Mouse (Mus musculus): Measurements from ENCODE around the gene Ago4. TPM values are rescaled to one million over a fixed set of nuclear protein-coding genes. Genes with fewer than 3 reads are reported as not detected.
A peak's percentile ranks its signal among the peaks of the same experiment; 100 is the strongest.
"Not testable (repeated sequence)": the region's sequence is repeated elsewhere in the genome, so short reads cannot be mapped to it uniquely, and the experiment has no call there.

Ago4 gene
- polyA plus RNA-seq, 2 experiments = 2.8 to 3.3 TPM

DNA sequence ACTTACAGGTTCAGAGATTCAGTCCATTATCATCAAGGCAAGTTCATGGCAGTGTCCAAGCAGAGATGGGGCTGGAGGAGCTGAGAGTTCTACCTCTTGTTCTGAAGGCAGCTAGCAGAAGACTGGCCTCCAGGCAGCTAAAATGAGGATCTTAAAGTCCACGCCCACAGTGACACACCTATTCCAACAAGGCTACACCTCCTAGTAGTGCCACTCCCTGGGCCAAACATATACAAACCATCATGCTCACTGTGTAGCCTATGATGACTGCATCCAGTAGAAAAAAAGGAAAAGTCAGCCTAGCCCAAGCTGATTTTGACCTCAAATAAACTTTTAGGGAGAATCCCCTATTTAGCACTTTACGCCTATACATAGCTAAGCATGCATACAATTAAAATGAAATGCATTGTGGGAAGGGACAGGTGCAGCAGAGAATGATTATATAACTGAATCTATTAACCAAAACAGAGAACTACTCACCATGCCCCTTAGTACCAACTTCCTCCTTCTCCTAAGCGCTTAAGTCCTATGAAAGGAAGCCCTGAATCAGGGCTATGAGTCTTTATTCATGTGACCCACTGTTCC is 7.3 kb upstream of the Ago4 start:
- ATAC-seq (ENCODE audit: low FRiP score, low read depth) (no peak), DNase-seq (ENCODE audit: low spot score) (no peak)
- Histone ChIP-seq H3K4me3 (replicated peaks; ENCODE audit: low read length) (no peak overlapping the region), H3K4me1 (ENCODE audit: control insufficient read depth, insufficient read depth, low read length) (no peaks in the 10 kb centered on the region), H3K27me3 (ENCODE audit: control insufficient read depth, insufficient read depth, low read length) (no peaks in the 10 kb centered on the region), H3K9ac (ENCODE audit: low read depth, low read length, severe bottlenecking) (no peak overlapping the region), H3K27ac (replicated peaks; ENCODE audit: low read depth, low read length) (no peak overlapping the region), H3K9me3 (ENCODE audit: control insufficient read depth, low read length) (no peaks in the 10 kb centered on the region), H3K36me3 (ENCODE audit: control insufficient read depth, insufficient read depth, low read length) (no peaks in the 10 kb centered on the region), H3K4me2 (replicated peaks; ENCODE audit: low read depth, low read length, severe bottlenecking) (no peak overlapping the region)
- no peak for TF ChIP-seq POLR2A (IDR thresholded peaks at IDR 0.05; ENCODE audit: borderline replicate concordance, extremely low read depth, insufficient read depth, insufficient read length)
- 81% methylated on average over 3 of the region's 3 CpGs for WGBS

- no peak for ATAC-seq (ENCODE audit: low FRiP score, low read depth)
- Histone ChIP-seq H3K4me3 (replicated peaks; ENCODE audit: low read length) (no peak overlapping the region), H3K4me2 (replicated peaks; ENCODE audit: low read depth, low read length, severe bottlenecking) (no peak overlapping the region), H3K9me3 (ENCODE audit: control insufficient read depth, low read length) (no peaks in the 10 kb centered on the region), H3K4me1 (ENCODE audit: control insufficient read depth, insufficient read depth, low read length) (peaks cover 5% of the 10 kb centered on the region; the same call in 1 of the 2 replicates), H3K27ac (replicated peaks; ENCODE audit: low read depth, low read length) (no peak overlapping the region), H3K36me3 (ENCODE audit: control insufficient read depth, insufficient read depth, low read length) (no peaks in the 10 kb centered on the region), H3K27me3 (ENCODE audit: control insufficient read depth, insufficient read depth, low read length) (no peaks in the 10 kb centered on the region), H3K9ac (ENCODE audit: low read depth, low read length, severe bottlenecking) (no peak overlapping the region)
- no peak for TF ChIP-seq POLR2A (IDR thresholded peaks at IDR 0.05; ENCODE audit: borderline replicate concordance, extremely low read depth, insufficient read depth, insufficient read length)
- DNase-seq (ENCODE audit: low spot score) = no peak
- 74% methylated on average over 5 of the region's 5 CpGs for WGBS
Observed at GRCm38 (mm10) chr4:126536865-126537264, 3.6 kb upstream of the Ago4 start.

DNA sequence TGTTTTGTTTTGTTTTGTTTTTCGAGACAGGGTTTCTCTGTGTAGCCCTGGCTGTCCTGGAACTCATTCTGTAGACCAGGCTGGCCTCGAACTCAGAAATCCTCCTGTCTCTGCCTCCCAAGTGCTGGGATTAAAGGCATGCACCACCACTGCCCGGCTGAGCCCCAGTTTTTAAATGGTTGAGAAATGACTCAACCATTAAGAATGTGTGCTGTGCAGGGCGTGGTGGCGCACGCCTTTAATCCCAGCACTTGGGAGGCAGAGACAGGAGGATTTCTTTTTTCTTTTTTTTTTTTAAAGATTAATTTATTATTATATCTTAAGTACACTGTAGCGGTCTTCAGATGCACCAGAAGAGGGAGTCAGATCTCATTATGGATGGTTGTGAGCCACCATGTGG is 2.4 kb upstream of the Ago4 start:
- H3K27me3 ChIP-seq (ENCODE audit: control insufficient read depth, insufficient read depth, low read length) = not testable (repeated sequence)

DNA sequence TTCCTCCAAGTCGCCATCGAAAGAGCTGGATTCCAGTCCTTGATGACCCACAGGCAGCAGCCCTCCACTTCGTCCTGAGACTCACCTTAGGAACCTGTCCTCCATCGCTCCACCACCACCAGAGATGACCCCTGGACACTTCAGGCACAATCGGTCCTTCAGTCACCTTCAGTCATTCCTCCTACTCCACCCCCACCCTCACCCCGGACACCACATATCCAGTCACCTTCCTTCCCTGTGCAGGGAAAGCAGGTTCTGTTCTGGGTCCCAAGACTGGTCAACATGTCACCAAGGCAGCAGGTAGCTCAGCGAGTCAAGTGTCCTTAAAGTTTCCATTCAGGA is 428 bp upstream of the Ago4 start:
- Histone ChIP-seq H3K36me3 (ENCODE audit: control insufficient read depth, insufficient read depth, low read length) (no peaks in the 10 kb centered on the region), H3K27me3 (ENCODE audit: control insufficient read depth, insufficient read depth, low read length) (no peaks in the 10 kb centered on the region), H3K9me3 (ENCODE audit: control insufficient read depth, low read length) (no peaks in the 10 kb centered on the region), H3K27ac (replicated peaks; ENCODE audit: low read depth, low read length) (no peak overlapping the region), H3K4me3 (replicated peaks; ENCODE audit: low read length) (peak overlapping the region; percentile 95), H3K4me2 (replicated peaks; ENCODE audit: low read depth, low read length, severe bottlenecking) (peak overlapping the region; percentile 86), H3K9ac (ENCODE audit: low read depth, low read length, severe bottlenecking) (peak overlapping the region; percentile 84), H3K4me1 (ENCODE audit: control insufficient read depth, insufficient read depth, low read length) (peaks cover 5% of the 10 kb centered on the region; the same call in 1 of the 2 replicates)
- WGBS = 10% methylated on average over 7 of the region's 7 CpGs
- DNase-seq (ENCODE audit: low spot score) = no peak
- peak; percentile 55 for ATAC-seq (ENCODE audit: low FRiP score, low read depth)
- no peak for TF ChIP-seq POLR2A (IDR thresholded peaks at IDR 0.05; ENCODE audit: borderline replicate concordance, extremely low read depth, insufficient read depth, insufficient read length)

More for the DNA sequence above, 2.4 kb upstream of the Ago4 start:
- not testable (repeated sequence) for H3K4me1 ChIP-seq (ENCODE audit: control insufficient read depth, insufficient read depth, low read length); H3K27ac ChIP-seq (replicated peaks; ENCODE audit: low read depth, low read length); H3K36me3 ChIP-seq (ENCODE audit: control insufficient read depth, insufficient read depth, low read length); H3K4me3 ChIP-seq (replicated peaks; ENCODE audit: low read length); H3K9ac ChIP-seq (ENCODE audit: low read depth, low read length, severe bottlenecking); H3K9me3 ChIP-seq (ENCODE audit: control insufficient read depth, low read length); ATAC-seq (ENCODE audit: low FRiP score, low read depth); DNase-seq (ENCODE audit: low spot score); H3K4me2 ChIP-seq (replicated peaks; ENCODE audit: low read depth, low read length, severe bottlenecking)
- 89% methylated on average over 7 of the region's 7 CpGs for WGBS

GRCm38 (mm10) chr4:126532292-126532691 is 980 bp downstream of the Ago4 start:
- no peak for DNase-seq (ENCODE audit: low spot score)
- H3K4me3 ChIP-seq (replicated peaks; ENCODE audit: low read length) = peak overlapping the region; percentile 95
- H3K9ac ChIP-seq (ENCODE audit: low read depth, low read length, severe bottlenecking) = peak overlapping the region; percentile 84; the same call in 1 of the 2 replicates
- TF ChIP-seq POLR2A (IDR thresholded peaks at IDR 0.05; ENCODE audit: borderline replicate concordance, extremely low read depth, insufficient read depth, insufficient read length) = no peak
- H3K27ac ChIP-seq (replicated peaks; ENCODE audit: low read depth, low read length) = no peak overlapping the region
- no peaks in the 10 kb centered on the region for H3K9me3 ChIP-seq (ENCODE audit: control insufficient read depth, low read length)
- no peak for ATAC-seq (ENCODE audit: low FRiP score, low read depth)
- H3K4me1 ChIP-seq (ENCODE audit: control insufficient read depth, insufficient read depth, low read length) = peaks cover 5% of the 10 kb centered on the region; the same call in 1 of the 2 replicates
- WGBS = 32% methylated on average over 5 of the region's 5 CpGs
- H3K4me2 ChIP-seq (replicated peaks; ENCODE audit: low read depth, low read length, severe bottlenecking) = peak overlapping the region; percentile 86
- no peaks in the 10 kb centered on the region for H3K36me3 ChIP-seq (ENCODE audit: control insufficient read depth, insufficient read depth, low read length)
- no peaks in the 10 kb centered on the region for H3K27me3 ChIP-seq (ENCODE audit: control insufficient read depth, insufficient read depth, low read length)

DNA sequence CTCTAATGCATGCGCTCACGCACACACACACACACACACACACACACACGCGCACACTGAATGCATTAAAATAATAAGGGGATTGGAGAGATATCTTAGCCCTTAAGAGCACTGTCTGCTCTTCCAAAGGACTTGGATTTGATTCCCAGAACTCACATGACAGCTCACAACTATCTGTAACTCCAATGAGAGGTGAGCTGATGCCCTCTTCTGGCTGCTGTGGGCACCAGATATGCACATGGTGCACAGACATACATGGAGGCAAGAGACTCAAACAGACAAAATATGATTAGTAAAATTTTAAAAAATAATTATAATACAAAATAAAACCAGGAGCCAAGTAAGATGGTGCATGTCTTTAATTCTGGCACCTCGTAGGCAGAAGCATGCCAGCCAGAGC is 6.4 kb downstream of the Ago4 start:
- 93% methylated on average over 5 of the region's 5 CpGs for WGBS
- H3K27ac ChIP-seq (replicated peaks; ENCODE audit: low read depth, low read length) = no peak overlapping the region
- no peak overlapping the region for H3K9ac ChIP-seq (ENCODE audit: low read depth, low read length, severe bottlenecking)
- TF ChIP-seq POLR2A (IDR thresholded peaks at IDR 0.05; ENCODE audit: borderline replicate concordance, extremely low read depth, insufficient read depth, insufficient read length) = no peak
- ATAC-seq (ENCODE audit: low FRiP score, low read depth) = no peak
- no peak for DNase-seq (ENCODE audit: low spot score)
- H3K27me3 ChIP-seq (ENCODE audit: control insufficient read depth, insufficient read depth, low read length) = no peaks in the 10 kb centered on the region
- no peak overlapping the region for H3K4me3 ChIP-seq (replicated peaks; ENCODE audit: low read length)
- no peak overlapping the region for H3K4me2 ChIP-seq (replicated peaks; ENCODE audit: low read depth, low read length, severe bottlenecking)
- H3K36me3 ChIP-seq (ENCODE audit: control insufficient read depth, insufficient read depth, low read length) = no peaks in the 10 kb centered on the region
- no peaks in the 10 kb centered on the region for H3K9me3 ChIP-seq (ENCODE audit: control insufficient read depth, low read length)
- no peaks in the 10 kb centered on the region for H3K4me1 ChIP-seq (ENCODE audit: control insufficient read depth, insufficient read depth, low read length)
